24 mouse cellular contexts compared by ENCODE assay signal in the genomic region with DNA sequence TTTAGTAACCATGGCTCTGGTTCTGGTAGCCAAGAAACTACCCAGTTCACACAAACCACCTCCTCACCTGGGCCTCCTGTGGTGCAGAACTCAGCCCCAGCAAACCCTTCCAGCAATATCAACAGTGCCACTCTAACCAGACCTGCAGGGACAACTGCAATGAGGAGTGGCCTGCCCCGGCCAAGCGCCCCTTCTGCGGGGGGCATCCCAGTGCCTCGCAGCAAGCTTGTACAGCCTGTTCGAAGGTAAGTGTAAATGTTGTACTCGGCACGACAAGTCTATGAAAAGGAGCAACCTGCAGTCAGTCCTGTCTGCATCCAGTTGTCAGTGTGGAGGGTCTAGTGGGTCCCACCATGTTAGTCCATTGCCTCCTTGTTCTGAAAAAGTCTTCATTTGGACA. TPM values are rescaled to one million over a fixed set of nuclear protein-coding genes. Genes with fewer than 3 reads are reported as not detected.
"Had no signal": no experiment of that assay in that cellular context is flagged by ENCODE, and none has a peak within 500 bp of the region (broad histone marks: within the 10 kb centered on the region; RNA-seq: fewer than 3 reads in every experiment).

A gene (minus strand): TSS at position 101 of the 400 bp plus-strand sequence.

- H3K4me1 ChIP-seq: neural tube, embryonic 13.5 days; neural tube, embryonic 15.5 days had no signal

- DNase-seq: retina, postnatal 1 day; right cerebral cortex, adult 18-20 months; right cerebral cortex, postnatal 14 days; right cerebral cortex, postnatal 25 days; right cerebral cortex, postnatal 4 days; spleen, adult 18-20 months; thymus, adult 18-20 months; thymus, adult 2 months; thymus, postnatal 14 days; thymus, postnatal 25 days; thymus, postnatal 36 days; thymus, postnatal 4 days had no signal

- H3K4me3 ChIP-seq: neural tube, embryonic 13.5 days; neural tube, embryonic 15.5 days; stomach, embryonic 15.5 days had no signal

- H3K27me3 ChIP-seq: neural tube, embryonic 13.5 days; neural tube, embryonic 15.5 days; stomach, embryonic 15.5 days had no signal

- H3K27ac ChIP-seq: neural tube, embryonic 13.5 days; stomach, postnatal 0 days had no signal

- H3K9ac ChIP-seq: neural tube, embryonic 13.5 days; neural tube, embryonic 15.5 days; stomach, embryonic 15.5 days had no signal

- H3K4me2 ChIP-seq: neural tube, embryonic 13.5 days; neural tube, embryonic 15.5 days; stomach, embryonic 15.5 days had no signal

- H3K9me3 ChIP-seq: neural tube, embryonic 13.5 days; neural tube, embryonic 15.5 days; stomach, embryonic 15.5 days had no signal

RNA-seq across cellular contexts. Expression of the gene that starts here (rescaled TPM):
- polyA plus RNA-seq: neural tube, embryonic 13.5 days; neural tube, embryonic 14.5 days; neural tube, embryonic 15.5 days; small intestine, adult 2 months; spleen, adult 2 months; stomach, embryonic 14.5 days; stomach, embryonic 15.5 days; stomach, embryonic 16.5 days; stomach, postnatal 0 days; testis, adult 2 months; thymus, adult 2 months; thymus, postnatal 0 days; urinary bladder, adult 2 months had no signal
